Comparison of ENCODE assay signal across 23 mouse cellular contexts in genomic region chr4:45889487-45889886, GRCm38 (mm10). TPM values are rescaled to one million over a fixed set of nuclear protein-coding genes. Genes with fewer than 3 reads are reported as not detected.
DNase-seq lines count a peak whose midpoint lies in the region; ATAC-seq and TF ChIP-seq lines count a peak whose summit lies in the region.
"Had no signal": no experiment of that assay in that cellular context is flagged by ENCODE, and none has a peak within 500 bp of the region (broad histone marks: within the 10 kb centered on the region; RNA-seq: fewer than 3 reads in every experiment).

No protein-coding gene starts in this region.

- H3K27ac ChIP-seq in kidney, postnatal 0 days = 0 out of 2 replicates have a peak overlapping the region, but pooled peaks have one; percentile 19
- no peak overlapping the region for H3K27ac ChIP-seq in liver, embryonic 11.5 days (ENCODE audit: low read depth, low read length)
- no peak overlapping the region for H3K27ac ChIP-seq in intestine, embryonic 16.5 days (ENCODE audit: low read length)
- H3K27ac ChIP-seq: hindbrain, embryonic 10.5 days; liver, embryonic 13.5 days had no signal

- no peak overlapping the region for H3K4me3 ChIP-seq in kidney, postnatal 0 days (replicated peaks; ENCODE audit: low read depth, low read length)
- no peak overlapping the region for H3K4me3 ChIP-seq in liver, embryonic 11.5 days (ENCODE audit: low read depth, low read length)
- no peak overlapping the region for H3K4me3 ChIP-seq in intestine, embryonic 16.5 days (ENCODE audit: low read length)
- H3K4me3 ChIP-seq: heart, embryonic 12.5 days; limb, embryonic 12.5 days; liver, embryonic 13.5 days had no signal

- no peak overlapping the region for H3K9ac ChIP-seq in kidney, postnatal 0 days (ENCODE audit: low read depth, low read length)
- no peak overlapping the region for H3K9ac ChIP-seq in liver, embryonic 11.5 days (ENCODE audit: low read depth, low read length)
- no peak overlapping the region for H3K9ac ChIP-seq in intestine, embryonic 16.5 days (ENCODE audit: low read depth, low read length)
- H3K9ac ChIP-seq: limb, embryonic 12.5 days; liver, embryonic 13.5 days; lung, embryonic 14.5 days had no signal

- no peaks in the 10 kb centered on the region for H3K36me3 ChIP-seq in kidney, postnatal 0 days (ENCODE audit: insufficient read depth, low read length)
- no peaks in the 10 kb centered on the region for H3K36me3 ChIP-seq in liver, embryonic 11.5 days (ENCODE audit: control insufficient read depth, insufficient read depth, low read length)
- H3K36me3 ChIP-seq in intestine, embryonic 16.5 days (ENCODE audit: control insufficient read depth, insufficient read depth, low read length) = no peaks in the 10 kb centered on the region
- H3K36me3 ChIP-seq: embryonic facial prominence, embryonic 10.5 days; heart, embryonic 12.5 days; hindbrain, embryonic 10.5 days; limb, embryonic 12.5 days; liver, embryonic 13.5 days had no signal

- 55% methylated on average over 6 of the region's 6 CpGs for WGBS in kidney, postnatal 0 days
- 77% methylated on average over 6 of the region's 6 CpGs for WGBS in liver, embryonic 11.5 days
- WGBS in intestine, embryonic 16.5 days = 75% methylated on average over 6 of the region's 6 CpGs

- H3K4me1 ChIP-seq in kidney, postnatal 0 days (replicated peaks; ENCODE audit: insufficient read depth, low read length) = no peaks in the 10 kb centered on the region; the same call in 1 of the 2 replicates
- H3K4me1 ChIP-seq in liver, embryonic 11.5 days (replicated peaks; ENCODE audit: control insufficient read depth, insufficient read depth, low read length) = 0 out of 2 replicates have a peak, but pooled peaks cover 3% of the 10 kb centered on the region
- peaks cover 6% of the 10 kb centered on the region; the same call in 1 of the 2 replicates for H3K4me1 ChIP-seq in intestine, embryonic 16.5 days (ENCODE audit: control insufficient read depth, insufficient read depth, low read length)

- H3K9me3 ChIP-seq in kidney, postnatal 0 days (replicated peaks; ENCODE audit: low read length) = no peaks in the 10 kb centered on the region
- no peaks in the 10 kb centered on the region for H3K9me3 ChIP-seq in liver, embryonic 11.5 days (ENCODE audit: control insufficient read depth, low read length)
- no peaks in the 10 kb centered on the region for H3K9me3 ChIP-seq in intestine, embryonic 16.5 days (ENCODE audit: control insufficient read depth, low read length)
- H3K9me3 ChIP-seq: embryonic facial prominence, embryonic 10.5 days; heart, embryonic 12.5 days; hindbrain, embryonic 10.5 days; limb, embryonic 12.5 days; liver, embryonic 13.5 days had no signal

- no peak overlapping the region for H3K4me2 ChIP-seq in kidney, postnatal 0 days (ENCODE audit: low read length)
- no peak overlapping the region for H3K4me2 ChIP-seq in liver, embryonic 11.5 days
- H3K4me2 ChIP-seq in intestine, embryonic 16.5 days (ENCODE audit: low read depth, low read length) = no peak overlapping the region
- H3K4me2 ChIP-seq: liver, embryonic 13.5 days had no signal

- H3K27me3 ChIP-seq in kidney, postnatal 0 days (ENCODE audit: insufficient read depth, low read length) = no peaks in the 10 kb centered on the region
- no peaks in the 10 kb centered on the region for H3K27me3 ChIP-seq in liver, embryonic 11.5 days (replicated peaks; ENCODE audit: control insufficient read depth, insufficient read depth, low read length)
- no peaks in the 10 kb centered on the region for H3K27me3 ChIP-seq in intestine, embryonic 16.5 days (replicated peaks; ENCODE audit: control insufficient read depth, insufficient read depth, low read length)
- H3K27me3 ChIP-seq: limb, embryonic 12.5 days; liver, embryonic 13.5 days had no signal

- no peak for ATAC-seq in kidney, postnatal 0 days (replicated peaks; ENCODE audit: low FRiP score, low read depth)
- no peak for ATAC-seq in liver, embryonic 11.5 days (replicated peaks; ENCODE audit: low FRiP score)
- ATAC-seq in intestine, embryonic 16.5 days = no peak
- ATAC-seq: forebrain, embryonic 16.5 days; midbrain, embryonic 16.5 days had no signal

- no peak for TF ChIP-seq CTCF in kidney, postnatal 0 days (IDR thresholded peaks at IDR 0.05; ENCODE audit: low read depth)

- DNase-seq in kidney, postnatal 0 days (ENCODE audit: low spot score) = no peak
- no peak for DNase-seq in kidney, postnatal 4 days
- DNase-seq in ES-CJ7 (ENCODE audit: low read depth, low spot score) = peak; percentile 30
- DNase-seq in induced T-regulatory cell, adult 2 months (ENCODE audit: low read depth) = peak; percentile 6
- DNase-seq in gastrocnemius, adult 18-20 months (ENCODE audit: low spot score) = no peak
- no peak for DNase-seq in liver, embryonic 11.5 days (ENCODE audit: low spot score)
- DNase-seq: cerebellum, postnatal 36 days had no signal

RNA-seq across cellular contexts. Expression of gene Ccdc180, which starts 0.6 kb away (rescaled TPM):
- polyA plus RNA-seq in kidney, postnatal 0 days (2015; fragmentation: Nextera tagmentation; extraction: Ambion mirVana) = 0.47 and 0.55 TPM in 2 replicates
- not detected for total RNA-seq in gastrocnemius, adult 18-20 months (2021)
- 0.04 and 0.10 TPM in 2 replicates for polyA plus RNA-seq in liver, embryonic 11.5 days (2014; fragmentation: Nextera tagmentation; extraction: Ambion mirVana)
- polyA plus RNA-seq in intestine, embryonic 16.5 days (2015; fragmentation: Nextera tagmentation; extraction: Ambion mirVana) = 0.15 and 0.16 TPM in 2 replicates
- total RNA-seq: ES-E14; heart, postnatal 10 days had no signal
- polyA plus RNA-seq: limb, embryonic 12.5 days had no signal

RNA-seq across cellular contexts. Expression of gene Stra6l, which starts 41.0 kb away (rescaled TPM):
- 1.5 and 1.9 TPM in 2 replicates for polyA plus RNA-seq in kidney, postnatal 0 days (2015; fragmentation: Nextera tagmentation; extraction: Ambion mirVana)
- total RNA-seq in gastrocnemius, adult 18-20 months (2021) = not detected
- 2.5 and 3.1 TPM in 2 replicates for polyA plus RNA-seq in liver, embryonic 11.5 days (2014; fragmentation: Nextera tagmentation; extraction: Ambion mirVana)
- polyA plus RNA-seq in intestine, embryonic 16.5 days (2015; fragmentation: Nextera tagmentation; extraction: Ambion mirVana) = 9.7 and 13.3 TPM in 2 replicates
- total RNA-seq: gastrocnemius, postnatal 14 days; heart, adult 18-20 months; heart, postnatal 10 days; layer of hippocampus, adult 18-20 months; layer of hippocampus, postnatal 25 days; left cerebral cortex, postnatal 10 days had no signal
- polyA plus RNA-seq: lung, embryonic 14.5 days had no signal

Comparison
In these comparisons a context has a peak if more than half of its experiments do, and no peak if none do; other contexts are left out.
1. DNase-seq: peak in ES-CJ7 (single experiment) and induced T-regulatory cell, adult 2 months (single experiment); none in kidney, postnatal 0 days (single experiment), kidney, postnatal 4 days (0 of 2), gastrocnemius, adult 18-20 months (single experiment) and liver, embryonic 11.5 days (single experiment).